Mouse (Mus musculus): ENCODE data around the gene Csad. TPM values are rescaled to one million over a fixed set of nuclear protein-coding genes. Genes with fewer than 3 reads are reported as not detected.
A peak's percentile ranks its signal among the peaks of the same experiment; 100 is the strongest.

Csad gene
- polyA plus RNA-seq, 1 experiment from 2014 or later, result 35.5 TPM

- Histone ChIP-seq H3K27ac (no peak overlapping the region), H3K36me3 (peaks cover 34% of the 10 kb centered on the region), H3K27me3 (ENCODE audit: insufficient read depth, poor library complexity, severe bottlenecking) (no peaks in the 10 kb centered on the region), H3K4me1 (replicated peaks) (peaks cover 15% of the 10 kb centered on the region), H3K4me3 (no peak overlapping the region), H3K9me3 (no peaks in the 10 kb centered on the region)
- whole genome bisulfite sequencing, result 86% methylated on average over 3 of the region's 3 CpGs
- DNase-seq (ENCODE audit: low spot score), result no peak
These were observed 21.4 kb downstream of the Csad start for GRCm38 (mm10) chr15:102183076-102183475.

- H3K4me3 ChIP-seq, result no peak overlapping the region
- H3K9me3 ChIP-seq, result no peaks in the 10 kb centered on the region
- no peak for DNase-seq (ENCODE audit: low spot score)
These were observed 24.6 kb downstream of the Csad start for GRCm38 (mm10) chr15:102179924-102180323.

GRCm38 (mm10) chr15:102179106-102179505 is 25.4 kb downstream of the Csad start:
- 81% methylated on average over 9 of the region's 9 CpGs for WGBS
- Histone ChIP-seq H3K36me3 (peaks cover 21% of the 10 kb centered on the region), H3K27ac (no peak overlapping the region)

More at GRCm38 (mm10) chr15:102179924-102180323, 24.6 kb downstream of the Csad start:
- Histone ChIP-seq H3K27me3 (ENCODE audit: insufficient read depth, poor library complexity, severe bottlenecking) (no peaks in the 10 kb centered on the region), H3K27ac (no peak overlapping the region), H3K36me3 (peaks cover 20% of the 10 kb centered on the region), H3K4me1 (replicated peaks) (no peaks in the 10 kb centered on the region)
- 89% methylated on average over 14 of the region's 14 CpGs for WGBS

DNA sequence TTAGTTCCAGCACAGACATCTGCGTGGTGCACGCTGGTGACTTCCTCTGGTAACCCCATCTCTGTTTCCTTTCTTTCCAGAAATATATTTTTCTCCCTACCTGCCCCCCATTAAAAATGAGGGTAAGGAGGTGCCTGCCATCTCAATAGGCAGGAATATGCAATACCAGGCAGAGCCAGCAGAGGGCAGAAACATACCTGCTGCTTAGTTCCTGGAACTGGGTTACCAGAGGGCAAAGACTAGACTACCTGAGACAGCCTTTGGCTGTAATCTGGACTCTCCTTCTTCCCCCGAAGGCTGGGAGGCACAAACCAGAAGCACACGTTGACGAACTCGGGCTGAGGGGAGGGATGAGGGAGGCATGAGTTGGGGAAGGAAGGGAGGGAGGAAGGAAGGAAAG is 26.2 kb downstream of the Csad start:
- Histone ChIP-seq H3K27ac (no peak overlapping the region), H3K36me3 (peaks cover 16% of the 10 kb centered on the region; the same call in 1 of the 2 replicates), H3K27me3 (ENCODE audit: insufficient read depth, poor library complexity, severe bottlenecking) (no peaks in the 10 kb centered on the region), H3K4me1 (replicated peaks) (no peaks in the 10 kb centered on the region), H3K4me3 (no peak overlapping the region), H3K9me3 (no peaks in the 10 kb centered on the region)
- WGBS, result 20% methylated on average over 6 of the region's 6 CpGs
- DNase-seq (ENCODE audit: low spot score), result peak; percentile 71

More at GRCm38 (mm10) chr15:102179106-102179505, 25.4 kb downstream of the Csad start:
- Histone ChIP-seq H3K27me3 (ENCODE audit: insufficient read depth, poor library complexity, severe bottlenecking) (no peaks in the 10 kb centered on the region), H3K9me3 (no peaks in the 10 kb centered on the region), H3K4me3 (no peak overlapping the region), H3K4me1 (replicated peaks) (no peaks in the 10 kb centered on the region)
- DNase-seq (ENCODE audit: low spot score), result no peak

GRCm38 (mm10) chr15:102177417-102177816 is 27.1 kb downstream of the Csad start:
- H3K4me1 ChIP-seq (replicated peaks), result no peaks in the 10 kb centered on the region
- WGBS, result 90% methylated on average over 8 of the region's 8 CpGs
- no peak for DNase-seq (ENCODE audit: low spot score)
- H3K36me3 ChIP-seq, result peaks cover 16% of the 10 kb centered on the region; the same call in 1 of the 2 replicates
- H3K4me3 ChIP-seq, result no peak overlapping the region
- H3K27ac ChIP-seq, result no peak overlapping the region
- no peaks in the 10 kb centered on the region for H3K27me3 ChIP-seq (ENCODE audit: insufficient read depth, poor library complexity, severe bottlenecking)
- no peaks in the 10 kb centered on the region for H3K9me3 ChIP-seq

GRCm38 (mm10) chr15:102176571-102177316 is 27.8 kb downstream of the Csad start:
- Histone ChIP-seq H3K4me1 (replicated peaks) (no peaks in the 10 kb centered on the region), H3K9me3 (no peaks in the 10 kb centered on the region), H3K27ac (no peak overlapping the region), H3K36me3 (peaks cover 16% of the 10 kb centered on the region; the same call in 1 of the 2 replicates), H3K4me3 (no peak overlapping the region), H3K27me3 (ENCODE audit: insufficient read depth, poor library complexity, severe bottlenecking) (no peaks in the 10 kb centered on the region)
- DNase-seq (ENCODE audit: low spot score), result no peak
- 92% methylated on average over 7 of the region's 7 CpGs for WGBS

GRCm38 (mm10) chr15:102175736-102176319 is 28.7 kb downstream of the Csad start:
- Histone ChIP-seq H3K4me3 (no peak overlapping the region), H3K36me3 (peaks cover 16% of the 10 kb centered on the region; the same call in 1 of the 2 replicates), H3K27me3 (ENCODE audit: insufficient read depth, poor library complexity, severe bottlenecking) (no peaks in the 10 kb centered on the region), H3K27ac (no peak overlapping the region), H3K4me1 (replicated peaks) (no peaks in the 10 kb centered on the region), H3K9me3 (no peaks in the 10 kb centered on the region)
- 91% methylated on average over 16 of the region's 16 CpGs for WGBS
- no peak for DNase-seq (ENCODE audit: low spot score)

- Histone ChIP-seq H3K4me1 (replicated peaks) (no peaks in the 10 kb centered on the region), H3K36me3 (peaks cover 8% of the 10 kb centered on the region; the same call in 1 of the 2 replicates), H3K9me3 (no peaks in the 10 kb centered on the region), H3K27me3 (ENCODE audit: insufficient read depth, poor library complexity, severe bottlenecking) (no peaks in the 10 kb centered on the region), H3K4me3 (no peak overlapping the region), H3K27ac (no peak overlapping the region)
- no peak for DNase-seq (ENCODE audit: low spot score)
- 88% methylated on average over 3 of the region's 3 CpGs for WGBS
These were observed 30.9 kb downstream of the Csad start for GRCm38 (mm10) chr15:102173581-102173980.

DNA sequence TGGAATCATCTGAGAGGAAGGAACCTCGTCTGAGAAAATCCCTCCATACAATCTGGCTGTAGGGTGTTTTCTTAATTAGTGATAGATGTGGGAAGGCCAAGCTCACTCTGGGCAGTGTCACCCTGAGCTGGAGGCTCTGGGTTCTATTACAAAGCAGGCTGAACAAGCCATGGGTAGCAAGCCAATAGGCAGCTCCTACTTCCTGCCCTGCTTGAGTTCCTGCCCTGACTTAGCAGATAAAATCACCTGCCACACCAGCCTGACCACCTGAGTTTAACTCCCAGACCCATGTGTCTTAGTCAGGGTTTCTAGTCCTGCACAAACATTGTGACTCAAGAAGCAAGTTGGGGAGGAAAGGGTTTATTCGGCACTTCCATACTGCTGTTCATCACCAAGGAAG is 35.5 kb downstream of the Csad start:
- no peak for DNase-seq (ENCODE audit: low spot score)
- Histone ChIP-seq H3K4me1 (replicated peaks) (0 out of 2 replicates have a peak, but pooled peaks cover 6% of the 10 kb centered on the region), H3K9me3 (no peaks in the 10 kb centered on the region), H3K4me3 (no peak overlapping the region), H3K36me3 (no peaks in the 10 kb centered on the region), H3K27ac (no peak overlapping the region), H3K27me3 (ENCODE audit: insufficient read depth, poor library complexity, severe bottlenecking) (no peaks in the 10 kb centered on the region)
- 67% methylated on average over 2 of the region's 2 CpGs for WGBS

DNA sequence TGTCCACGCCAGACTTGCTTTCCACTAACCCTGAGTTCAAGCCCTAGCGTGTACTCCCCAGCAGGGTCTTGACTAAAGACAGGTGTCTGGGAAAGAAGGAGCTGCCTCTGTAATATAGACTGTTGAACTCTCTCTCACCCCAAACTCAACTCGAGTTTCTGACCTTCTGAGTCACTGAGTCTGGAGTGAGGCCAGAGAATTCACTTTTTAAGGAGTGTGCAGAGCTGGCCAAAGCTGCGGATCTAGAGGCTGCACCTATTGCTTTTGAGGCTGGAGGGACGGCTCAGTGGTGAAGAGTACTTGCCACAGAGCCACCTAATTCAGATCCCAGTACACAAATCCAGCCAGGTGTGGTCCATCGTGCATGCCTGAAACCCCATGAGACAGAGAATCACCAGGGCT is 36.9 kb downstream of the Csad start:
- H3K4me3 ChIP-seq, result no peak overlapping the region
- no peak overlapping the region for H3K27ac ChIP-seq
- DNase-seq (ENCODE audit: low spot score), result no peak
- H3K4me1 ChIP-seq (replicated peaks), result 0 out of 2 replicates have a peak, but pooled peaks cover 6% of the 10 kb centered on the region
- no peaks in the 10 kb centered on the region for H3K27me3 ChIP-seq (ENCODE audit: insufficient read depth, poor library complexity, severe bottlenecking)
- no peaks in the 10 kb centered on the region for H3K9me3 ChIP-seq
- WGBS, result 60% methylated on average over 6 of the region's 6 CpGs
- no peaks in the 10 kb centered on the region for H3K36me3 ChIP-seq

- H3K4me3 ChIP-seq, result no peak overlapping the region
- no peaks in the 10 kb centered on the region for H3K36me3 ChIP-seq
- H3K27ac ChIP-seq, result no peak overlapping the region
- no peak for DNase-seq (ENCODE audit: low spot score)
- 59% methylated on average over 6 of the region's 6 CpGs for WGBS
- H3K27me3 ChIP-seq (ENCODE audit: insufficient read depth, poor library complexity, severe bottlenecking), result 0 out of 2 replicates have a peak, but pooled peaks cover 5% of the 10 kb centered on the region
- H3K4me1 ChIP-seq (replicated peaks), result peaks cover 11% of the 10 kb centered on the region; the same call in 1 of the 2 replicates
- no peaks in the 10 kb centered on the region for H3K9me3 ChIP-seq
These were observed 38.9 kb downstream of the Csad start for GRCm38 (mm10) chr15:102165468-102166100.

- Histone ChIP-seq H3K27me3 (ENCODE audit: insufficient read depth, poor library complexity, severe bottlenecking) (0 out of 2 replicates have a peak, but pooled peaks cover 8% of the 10 kb centered on the region), H3K27ac (no peak overlapping the region), H3K36me3 (no peaks in the 10 kb centered on the region), H3K4me3 (no peak overlapping the region), H3K9me3 (no peaks in the 10 kb centered on the region), H3K4me1 (replicated peaks) (peaks cover 15% of the 10 kb centered on the region; the same call in 1 of the 2 replicates)
- DNase-seq (ENCODE audit: low spot score), result no peak
- 62% methylated on average over 3 of the region's 3 CpGs for WGBS
These were observed 40.4 kb downstream of the Csad start for GRCm38 (mm10) chr15:102163900-102164693.
